Mouse (Mus musculus) cerebellum, adult 8-10 months (tissue): ENCODE measurements around the gene Dhps.
"Not testable (repeated sequence)": the region's sequence is repeated elsewhere in the genome, so short reads cannot be mapped to it uniquely, and the experiment has no call there.

Source experiments
- DNase-seq: peaks from one replicate; pipeline ENCODE4 v3.0.0; 2022

The Dhps gene

GRCm38 (mm10) chr8:85096196-85096595 lies 24.6 kb downstream of the Dhps start:
- DNase-seq, result no peak

GRCm38 (mm10) chr8:85096850-85097249 lies 25.3 kb downstream of the Dhps start:
- no peak for DNase-seq

- DNase-seq, result no peak
These were observed 28.6 kb downstream of the Dhps start for GRCm38 (mm10) chr8:85100076-85100665.

GRCm38 (mm10) chr8:85113241-85113640 lies 41.7 kb downstream of the Dhps start:
- no peak for DNase-seq

GRCm38 (mm10) chr8:85115501-85115900 lies 43.9 kb downstream of the Dhps start:
- no peak for DNase-seq

- no peak for DNase-seq
These were observed 45.4 kb downstream of the Dhps start for GRCm38 (mm10) chr8:85116984-85117383.

GRCm38 (mm10) chr8:85119052-85119981 lies 47.8 kb downstream of the Dhps start:
- peak; percentile 82 for DNase-seq

- not testable (repeated sequence) for DNase-seq
These were observed 48.7 kb downstream of the Dhps start for GRCm38 (mm10) chr8:85120251-85120650.

- no peak for DNase-seq
These were observed 51.4 kb downstream of the Dhps start, which contains the start of gene Zfp791 for GRCm38 (mm10) chr8:85122995-85123394. Gene Zfp791 (minus strand): TSS chr8:85123095.

GRCm38 (mm10) chr8:85123691-85124090 lies 52.1 kb downstream of the Dhps start:
- DNase-seq, result no peak
